In genomic region chr9:108452291-108452906, GRCm38 (mm10) we compare ENCODE assay signal across 8 mouse cellular contexts. TPM values are rescaled to one million over a fixed set of nuclear protein-coding genes. Genes with fewer than 3 reads are reported as not detected.
DNase-seq lines count a peak whose midpoint lies in the region; ATAC-seq and TF ChIP-seq lines count a peak whose summit lies in the region.

No protein-coding gene starts in this region.

- peak overlapping the region; percentile 55 for H3K4me3 ChIP-seq in forebrain, embryonic 11.5 days (ENCODE audit: low read depth, low read length)
- peak overlapping the region; percentile 73 for H3K4me3 ChIP-seq in heart, embryonic 16.5 days (ENCODE audit: low read length)
- peak overlapping the region; percentile 66 to 71 for H3K4me3 ChIP-seq in liver, embryonic 14.5 days (ENCODE audit: insufficient read depth in 1 of 2, low read depth in 2 of 2, low read length in 2 of 2)
- H3K4me3 ChIP-seq in neural tube, embryonic 11.5 days (ENCODE audit: low read depth, low read length): peak overlapping the region; percentile 57
- H3K4me3 ChIP-seq in stomach, embryonic 16.5 days (replicated peaks; ENCODE audit: low read length): peak overlapping the region; percentile 67

- peaks cover 22% of the 10 kb centered on the region for H3K4me1 ChIP-seq in forebrain, embryonic 11.5 days (replicated peaks; ENCODE audit: control insufficient read depth, insufficient read depth, low read length)
- H3K4me1 ChIP-seq in heart, embryonic 16.5 days (ENCODE audit: control insufficient read depth, insufficient read depth, low read length): peaks cover 32% of the 10 kb centered on the region
- H3K4me1 ChIP-seq in liver, embryonic 14.5 days (replicated peaks; ENCODE audit: control insufficient read depth in 2 of 2, insufficient read depth in 2 of 2, low read length in 1 of 2): peaks cover 27 to 41% of the 10 kb centered on the region in 2 experiments
- H3K4me1 ChIP-seq in neural tube, embryonic 11.5 days (ENCODE audit: control insufficient read depth, insufficient read depth, low read length): peaks cover 16% of the 10 kb centered on the region
- H3K4me1 ChIP-seq in stomach, embryonic 16.5 days (ENCODE audit: control insufficient read depth, insufficient read depth, low read length): peaks cover 31% of the 10 kb centered on the region

- no peak for TF ChIP-seq EP300 in liver, embryonic 14.5 days (IDR thresholded peaks at IDR 0.05; ENCODE audit: low read depth)

- H3K36me3 ChIP-seq in forebrain, embryonic 11.5 days (ENCODE audit: control insufficient read depth, insufficient read depth, low read length): peaks cover 3% of the 10 kb centered on the region; the same call in 1 of the 2 replicates
- H3K36me3 ChIP-seq in heart, embryonic 16.5 days (ENCODE audit: control insufficient read depth, insufficient read depth): peaks cover 7% of the 10 kb centered on the region; the same call in 1 of the 2 replicates
- no peaks in the 10 kb centered on the region for H3K36me3 ChIP-seq in liver, embryonic 14.5 days (replicated peaks; ENCODE audit: control insufficient read depth, insufficient read depth, low read depth)
- H3K36me3 ChIP-seq in neural tube, embryonic 11.5 days (ENCODE audit: control insufficient read depth, insufficient read depth, low read length): no peaks in the 10 kb centered on the region
- H3K36me3 ChIP-seq in stomach, embryonic 16.5 days (ENCODE audit: control insufficient read depth, insufficient read depth, low read length): no peaks in the 10 kb centered on the region

- DNase-seq in CD8-positive naive resting alpha-beta T cell, adult 2 months (ENCODE audit: low read depth in 2 of 2, low spot score in 2 of 2): peak; percentile 71 to 83
- DNase-seq in c-Kit-positive CD71-negative TER-119-negative erythroid progenitor cells, embryonic 14.5 days (ENCODE audit: low read depth): peak; percentile 86
- peak; percentile 97 for DNase-seq in forebrain, embryonic 11.5 days (ENCODE audit: low spot score)
- peak; percentile 89 to 91 for DNase-seq in kidney, postnatal 25 days
- DNase-seq in liver, embryonic 14.5 days (ENCODE audit: low read depth in 3 of 3, low spot score in 3 of 3): peak; percentile 73 to 78 (median 75)
- peak; percentile 92 for DNase-seq in neural tube, embryonic 11.5 days (ENCODE audit: low spot score)

- H3K9me3 ChIP-seq in forebrain, embryonic 11.5 days (ENCODE audit: control insufficient read depth, low read length): no peaks in the 10 kb centered on the region
- H3K9me3 ChIP-seq in heart, embryonic 16.5 days (replicated peaks; ENCODE audit: control insufficient read depth, low read length): no peaks in the 10 kb centered on the region
- H3K9me3 ChIP-seq in liver, embryonic 14.5 days (ENCODE audit: control insufficient read depth, low read length): no peaks in the 10 kb centered on the region
- H3K9me3 ChIP-seq in neural tube, embryonic 11.5 days (ENCODE audit: control insufficient read depth, low read length): no peaks in the 10 kb centered on the region
- H3K9me3 ChIP-seq in stomach, embryonic 16.5 days (replicated peaks; ENCODE audit: control insufficient read depth, low read length): no peaks in the 10 kb centered on the region

- peak; percentile 73 for ATAC-seq in forebrain, embryonic 11.5 days (replicated peaks; ENCODE audit: low FRiP score)
- peak; percentile 76 for ATAC-seq in heart, embryonic 16.5 days (replicated peaks; ENCODE audit: extremely low read depth, insufficient read depth, low FRiP score)
- ATAC-seq in liver, embryonic 14.5 days (ENCODE audit: insufficient read depth): peak; percentile 79
- ATAC-seq in neural tube, embryonic 11.5 days (ENCODE audit: insufficient read depth, low FRiP score, low TSS enrichment): peak; percentile 49
- peak; percentile 87 for ATAC-seq in stomach, embryonic 16.5 days (ENCODE audit: insufficient read depth, low FRiP score)

- H3K27ac ChIP-seq in forebrain, embryonic 11.5 days (ENCODE audit: low read depth, low read length): peak overlapping the region; percentile 5; the same call in 1 of the 2 replicates
- peak overlapping the region; percentile 90 for H3K27ac ChIP-seq in heart, embryonic 16.5 days (ENCODE audit: low read length)
- no peak overlapping the region; the same call in 1 of the 2 replicates for H3K27ac ChIP-seq in liver, embryonic 14.5 days
- no peak overlapping the region for H3K27ac ChIP-seq in neural tube, embryonic 11.5 days (ENCODE audit: low read depth, low read length)
- H3K27ac ChIP-seq in stomach, embryonic 16.5 days (ENCODE audit: low read length): peak overlapping the region; percentile 91

- under 1% methylated on average over 40 of the region's 40 CpGs for WGBS in forebrain, embryonic 11.5 days
- under 1% methylated on average over 40 of the region's 40 CpGs for WGBS in heart, embryonic 16.5 days
- under 1% methylated on average over 40 of the region's 40 CpGs for WGBS in liver, embryonic 14.5 days (ENCODE audit: insufficient replicate concordance)
- WGBS in neural tube, embryonic 11.5 days: under 1% methylated on average over 40 of the region's 40 CpGs
- under 1% methylated on average over 40 of the region's 40 CpGs for WGBS in stomach, embryonic 16.5 days

- TF ChIP-seq CTCF in liver, embryonic 14.5 days (IDR thresholded peaks at IDR 0.05; ENCODE audit: low read depth): peak; percentile 98

- peak overlapping the region; percentile 68 for H3K9ac ChIP-seq in forebrain, embryonic 11.5 days (ENCODE audit: low read length)
- H3K9ac ChIP-seq in heart, embryonic 16.5 days (ENCODE audit: low read length): peak overlapping the region; percentile 82
- peak overlapping the region; percentile 69 for H3K9ac ChIP-seq in liver, embryonic 14.5 days (replicated peaks)
- H3K9ac ChIP-seq in neural tube, embryonic 11.5 days (ENCODE audit: low read length): peak overlapping the region; percentile 69
- H3K9ac ChIP-seq in stomach, embryonic 16.5 days (ENCODE audit: low read length): peak overlapping the region; percentile 79

- H3K4me2 ChIP-seq in forebrain, embryonic 11.5 days (ENCODE audit: low read depth, low read length, severe bottlenecking): peak overlapping the region; percentile 95
- H3K4me2 ChIP-seq in heart, embryonic 16.5 days (ENCODE audit: low read depth, low read length): peak overlapping the region; percentile 98
- peak overlapping the region; percentile 98 for H3K4me2 ChIP-seq in liver, embryonic 14.5 days (ENCODE audit: low read depth)
- peak overlapping the region; percentile 91 for H3K4me2 ChIP-seq in neural tube, embryonic 11.5 days (ENCODE audit: low read depth)
- H3K4me2 ChIP-seq in stomach, embryonic 16.5 days (ENCODE audit: low read depth, low read length): peak overlapping the region; percentile 91

- H3K27me3 ChIP-seq in forebrain, embryonic 11.5 days (ENCODE audit: control insufficient read depth, insufficient read depth, low read length): no peaks in the 10 kb centered on the region
- H3K27me3 ChIP-seq in heart, embryonic 16.5 days (ENCODE audit: control insufficient read depth, insufficient read depth, low read length): no peaks in the 10 kb centered on the region
- no peaks in the 10 kb centered on the region for H3K27me3 ChIP-seq in liver, embryonic 14.5 days (ENCODE audit: control insufficient read depth, insufficient read depth, low read length)
- no peaks in the 10 kb centered on the region for H3K27me3 ChIP-seq in neural tube, embryonic 11.5 days (ENCODE audit: control insufficient read depth, insufficient read depth, low read length)
- H3K27me3 ChIP-seq in stomach, embryonic 16.5 days (ENCODE audit: control insufficient read depth, insufficient read depth, low read length): no peaks in the 10 kb centered on the region

RNA-seq across cellular contexts. Expression of gene Ccdc71, which starts 7.9 kb away (rescaled TPM):
- 42.5 and 45.2 TPM in 2 replicates for polyA plus RNA-seq in forebrain, embryonic 11.5 days (2014; fragmentation: Nextera tagmentation; extraction: Ambion mirVana)
- polyA plus RNA-seq in heart, embryonic 16.5 days (2015; fragmentation: Nextera tagmentation; extraction: Ambion mirVana): 39.8 and 44.3 TPM in 2 replicates
- 8.6 and 9.7 TPM in 2 replicates for polyA plus RNA-seq in liver, embryonic 14.5 days (2012; rRNA removed)
- polyA plus RNA-seq in liver, embryonic 14.5 days (2014; fragmentation: Nextera tagmentation; extraction: Ambion mirVana): 14.5 and 15.6 TPM in 2 replicates
- 50.2 and 58.2 TPM in 2 replicates for polyA plus RNA-seq in neural tube, embryonic 11.5 days (2014; fragmentation: Nextera tagmentation; extraction: Ambion mirVana)
- 51.6 and 55.7 TPM in 2 replicates for polyA plus RNA-seq in stomach, embryonic 16.5 days (2015; fragmentation: Nextera tagmentation; extraction: Ambion mirVana)

RNA-seq across cellular contexts. Expression of gene Klhdc8b, which starts 9.0 kb away (rescaled TPM):
- 49.5 and 53.9 TPM in 2 replicates for polyA plus RNA-seq in forebrain, embryonic 11.5 days (2014; fragmentation: Nextera tagmentation; extraction: Ambion mirVana)
- 103 and 110 TPM in 2 replicates for polyA plus RNA-seq in heart, embryonic 16.5 days (2015; fragmentation: Nextera tagmentation; extraction: Ambion mirVana)
- polyA plus RNA-seq in liver, embryonic 14.5 days (2012; rRNA removed): 13.1 and 16.5 TPM in 2 replicates
- polyA plus RNA-seq in liver, embryonic 14.5 days (2014; fragmentation: Nextera tagmentation; extraction: Ambion mirVana): 6.9 and 9.5 TPM in 2 replicates
- 25.4 and 28.9 TPM in 2 replicates for polyA plus RNA-seq in neural tube, embryonic 11.5 days (2014; fragmentation: Nextera tagmentation; extraction: Ambion mirVana)
- polyA plus RNA-seq in stomach, embryonic 16.5 days (2015; fragmentation: Nextera tagmentation; extraction: Ambion mirVana): 63.4 and 67.5 TPM in 2 replicates

RNA-seq across cellular contexts. Expression of gene BC048562, which starts 16.1 kb away (rescaled TPM):
- not detected in 2 replicates for polyA plus RNA-seq in forebrain, embryonic 11.5 days (2014; fragmentation: Nextera tagmentation; extraction: Ambion mirVana)
- polyA plus RNA-seq in heart, embryonic 16.5 days (2015; fragmentation: Nextera tagmentation; extraction: Ambion mirVana): not detected in 2 replicates
- not detected in 2 replicates for polyA plus RNA-seq in liver, embryonic 14.5 days (2012; rRNA removed)
- polyA plus RNA-seq in liver, embryonic 14.5 days (2014; fragmentation: Nextera tagmentation; extraction: Ambion mirVana): not detected in 2 replicates
- not detected in 2 replicates for polyA plus RNA-seq in neural tube, embryonic 11.5 days (2014; fragmentation: Nextera tagmentation; extraction: Ambion mirVana)
- not detected in 2 replicates for polyA plus RNA-seq in stomach, embryonic 16.5 days (2015; fragmentation: Nextera tagmentation; extraction: Ambion mirVana)

RNA-seq across cellular contexts. Expression of gene Ccdc36, which starts 24.1 kb away (rescaled TPM):
- 0.69 and 0.89 TPM in 2 replicates for polyA plus RNA-seq in forebrain, embryonic 11.5 days (2014; fragmentation: Nextera tagmentation; extraction: Ambion mirVana)
- 0.45 and 0.71 TPM in 2 replicates for polyA plus RNA-seq in heart, embryonic 16.5 days (2015; fragmentation: Nextera tagmentation; extraction: Ambion mirVana)
- polyA plus RNA-seq in liver, embryonic 14.5 days (2012; rRNA removed): 0.12 and 0.20 TPM in 2 replicates
- 0.24 and 0.27 TPM in 2 replicates for polyA plus RNA-seq in liver, embryonic 14.5 days (2014; fragmentation: Nextera tagmentation; extraction: Ambion mirVana)
- 0.62 and 0.77 TPM in 2 replicates for polyA plus RNA-seq in neural tube, embryonic 11.5 days (2014; fragmentation: Nextera tagmentation; extraction: Ambion mirVana)
- polyA plus RNA-seq in stomach, embryonic 16.5 days (2015; fragmentation: Nextera tagmentation; extraction: Ambion mirVana): 1.3 and 1.9 TPM in 2 replicates

RNA-seq across cellular contexts. Expression of gene Lamb2, which starts 27.1 kb away (rescaled TPM):
- polyA plus RNA-seq in forebrain, embryonic 11.5 days (2014; fragmentation: Nextera tagmentation; extraction: Ambion mirVana): 31.8 and 40.9 TPM in 2 replicates
- 67.1 and 77.7 TPM in 2 replicates for polyA plus RNA-seq in heart, embryonic 16.5 days (2015; fragmentation: Nextera tagmentation; extraction: Ambion mirVana)
- polyA plus RNA-seq in liver, embryonic 14.5 days (2012; rRNA removed): 8.3 and 9.1 TPM in 2 replicates
- polyA plus RNA-seq in liver, embryonic 14.5 days (2014; fragmentation: Nextera tagmentation; extraction: Ambion mirVana): 4.3 and 5.8 TPM in 2 replicates
- polyA plus RNA-seq in neural tube, embryonic 11.5 days (2014; fragmentation: Nextera tagmentation; extraction: Ambion mirVana): 17.2 and 18.1 TPM in 2 replicates
- 61.4 and 68.7 TPM in 2 replicates for polyA plus RNA-seq in stomach, embryonic 16.5 days (2015; fragmentation: Nextera tagmentation; extraction: Ambion mirVana)

Comparison
In these comparisons a context has a peak if more than half of its experiments do, and no peak if none do; other contexts are left out.
1. H3K27ac ChIP-seq: peak in forebrain, embryonic 11.5 days (single experiment), heart, embryonic 16.5 days (single experiment) and stomach, embryonic 16.5 days (single experiment); none in liver, embryonic 14.5 days (single experiment) and neural tube, embryonic 11.5 days (single experiment).
2. Peak in every context shown above with its lines, with median percentiles within 50 percentile points of each other: DNase-seq, ATAC-seq, H3K4me2 ChIP-seq, H3K4me3 ChIP-seq and H3K9ac ChIP-seq.